Mouse (Mus musculus): ENCODE data around the gene Fbln1. TPM values are rescaled to one million over a fixed set of nuclear protein-coding genes. Genes with fewer than 3 reads are reported as not detected.

Gene Fbln1
- 1.8 and 3.0 TPM in 2 replicates for total RNA-seq (2023)

GRCm38 (mm10) chr15:85205792-85206702, at the start of gene Fbln1:
TSS of gene Fbln1 (plus strand) at chr15:85205949.

GRCm38 (mm10) chr15:85335671-85336300, 130.0 kb downstream of the Fbln1 start, which contains the start of gene Atxn10:
TSS of gene Atxn10 (plus strand) at chr15:85336245.

Other genes starting within 250 kb of the Fbln1 start
- 90.0 and 111 TPM in 2 replicates for gene 5031439G07Rik, start 217.4 kb upstream of the Fbln1 start, total RNA-seq (2023)
- gene Upk3a, start 188.8 kb upstream of the Fbln1 start, total RNA-seq (2023): not detected in 2 replicates
- gene Fam118a, start 177.0 kb upstream of the Fbln1 start, total RNA-seq (2023): 6.2 and 10.4 TPM in 2 replicates
- gene Smc1b, start 74.0 kb upstream of the Fbln1 start, total RNA-seq (2023): not detected in 2 replicates
- gene Ribc2, start 73.9 kb upstream of the Fbln1 start, total RNA-seq (2023): not detected in 2 replicates
- 180 and 194 TPM in 2 replicates for gene Atxn10, start 130.3 kb downstream of the Fbln1 start, total RNA-seq (2023)

Data from neutrophil, adult 65 days (primary cell).